Mouse (Mus musculus): ENCODE measurements at regions not wholly inside any gene's neighbourhood (a gene's known extent, or its start where the extent isn't known, plus 50 kb on each side); places are given as distances from the start of the nearest gene placed in this dataset.
"Not testable (repeated sequence)": the region's sequence is repeated elsewhere in the genome, so short reads cannot be mapped to it uniquely, and the experiment has no call there.

GRCm38 (mm10) chr17:52351293-52351692, 251.2 kb upstream of the Kcnh8 start:
- intact Hi-C loops (cut with DNase I): no loop called here
- DNase-seq: no peak

GRCm38 (mm10) chr17:52350696-52351095, 251.8 kb upstream of the Kcnh8 start:
- DNase-seq: no peak
- intact Hi-C loops (cut with DNase I): no loop called here

DNA sequence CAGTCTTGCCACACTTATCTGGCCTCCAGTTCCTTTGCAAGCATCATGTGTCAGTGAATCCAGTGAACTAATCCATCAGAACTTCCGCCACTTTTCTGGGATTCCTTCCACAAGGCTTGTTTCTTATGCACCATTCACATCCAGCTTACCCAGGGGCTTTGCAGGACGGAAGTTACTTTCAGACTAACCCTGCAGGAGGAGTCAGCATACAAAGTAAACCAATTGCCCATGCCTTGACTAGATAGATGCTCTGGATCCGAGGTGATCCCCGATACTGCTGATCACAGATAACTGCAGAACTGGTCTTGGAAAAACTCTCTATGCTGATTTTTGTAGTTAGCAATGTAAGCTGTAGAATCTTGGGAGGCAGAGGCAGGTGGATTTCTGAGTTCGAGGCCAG, 252.6 kb upstream of the Kcnh8 start:
- intact Hi-C loops (cut with DNase I): no loop called here

GRCm38 (mm10) chr17:52348481-52349083, 253.9 kb upstream of the Kcnh8 start:
- intact Hi-C loops (cut with DNase I): no loop called here
- no peak for DNase-seq

More for the DNA sequence above, 252.6 kb upstream of the Kcnh8 start:
- no peak for DNase-seq

DNA sequence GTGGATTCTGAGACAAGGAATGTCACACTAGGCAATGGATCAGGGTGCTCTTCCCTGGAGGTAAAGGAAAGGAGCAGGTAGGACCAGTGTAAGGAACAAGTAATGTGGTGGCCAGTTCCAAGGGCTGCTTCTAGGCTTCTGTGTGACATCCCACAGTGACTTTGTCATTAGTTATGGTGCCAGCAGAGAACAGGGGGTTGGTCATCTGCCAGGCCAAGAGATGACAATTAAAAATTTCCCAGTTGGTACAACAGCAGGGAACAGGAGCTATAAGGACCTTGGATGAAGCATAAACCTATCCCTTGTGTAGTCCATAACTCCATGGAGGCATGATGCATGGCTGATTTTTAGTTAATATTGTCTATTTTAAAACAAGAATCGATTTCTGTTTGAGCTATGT, 281.9 kb upstream of the Kcnh8 start:
- no peak for DNase-seq
- intact Hi-C loops (cut with DNase I): no loop called here

GRCm38 (mm10) chr17:52316976-52317375, 285.5 kb upstream of the Kcnh8 start:
- DNase-seq: no peak
- intact Hi-C loops (cut with DNase I): no loop called here

DNA sequence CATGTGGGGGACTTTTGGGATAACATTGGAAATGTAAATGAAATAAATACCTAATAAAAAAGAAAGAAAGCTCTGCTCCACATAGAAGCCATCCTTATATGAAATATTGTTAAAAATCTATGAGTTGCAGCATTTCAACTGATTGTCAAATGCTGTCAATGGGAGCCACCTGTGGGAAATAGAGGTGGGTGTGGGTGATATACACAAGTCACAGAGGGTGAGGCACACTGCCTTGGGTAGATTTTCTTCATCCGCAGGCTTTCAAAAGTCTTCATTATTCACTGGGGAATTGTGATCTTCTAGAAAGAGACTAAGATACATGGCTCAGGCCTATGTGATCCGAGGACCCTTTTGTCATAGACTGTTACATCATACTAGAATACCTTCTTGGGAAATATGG, 286.6 kb upstream of the Kcnh8 start:
- no peak for DNase-seq
- intact Hi-C loops (cut with DNase I): no loop called here

DNA sequence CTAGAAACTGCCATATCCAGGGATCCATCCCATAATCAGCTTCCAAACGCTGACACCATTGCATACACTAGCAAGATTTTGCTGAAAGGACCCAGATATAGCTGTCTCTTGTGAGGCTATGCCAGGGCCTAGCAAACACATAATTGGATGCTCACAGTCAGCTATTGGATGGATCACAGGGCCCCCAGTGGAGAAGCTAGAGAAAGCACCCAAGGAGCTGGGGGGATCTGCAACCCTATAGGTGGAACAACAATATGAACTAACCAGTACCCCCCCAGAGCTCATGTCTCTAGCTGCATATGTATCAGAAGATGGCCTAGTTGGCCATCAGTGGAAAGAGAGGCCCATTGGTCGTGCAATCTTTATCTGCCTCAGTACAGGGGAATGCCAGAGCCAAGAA, 287.1 kb upstream of the Kcnh8 start:
- intact Hi-C loops (cut with DNase I); DNase-seq: not testable (repeated sequence)

GRCm38 (mm10) chr17:52312043-52312442, 290.5 kb upstream of the Kcnh8 start:
- intact Hi-C loops (cut with DNase I): no loop called here
- DNase-seq: no peak

DNA sequence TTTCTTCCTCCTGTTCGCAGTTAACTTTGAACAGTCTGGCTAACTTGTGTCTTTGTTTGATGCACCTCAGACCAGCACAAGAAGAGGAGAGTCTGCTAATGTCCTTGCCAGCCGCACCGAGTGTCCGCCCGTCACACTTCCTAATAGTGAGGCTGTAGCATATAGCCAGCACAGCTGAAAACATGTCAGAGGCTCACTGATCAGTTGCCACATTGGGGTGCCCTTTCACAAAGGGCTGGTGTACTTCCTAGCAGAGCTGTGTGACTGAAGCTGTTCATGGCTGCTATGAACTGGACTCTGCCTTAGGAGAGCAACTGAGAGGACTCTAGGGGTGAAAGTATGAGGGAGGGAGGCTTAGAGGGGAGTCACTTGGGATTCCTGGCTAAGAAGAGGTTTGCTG, 293.7 kb upstream of the Kcnh8 start:
- intact Hi-C loops (cut with DNase I): no loop called here
- no peak for DNase-seq

GRCm38 (mm10) chr17:52304133-52304532, 298.4 kb upstream of the Kcnh8 start:
- intact Hi-C loops (cut with DNase I): no loop called here
- DNase-seq: no peak

- intact Hi-C loops (cut with DNase I): no loop called here
Observed at GRCm38 (mm10) chr17:52303320-52303719, 299.2 kb upstream of the Kcnh8 start.

DNA sequence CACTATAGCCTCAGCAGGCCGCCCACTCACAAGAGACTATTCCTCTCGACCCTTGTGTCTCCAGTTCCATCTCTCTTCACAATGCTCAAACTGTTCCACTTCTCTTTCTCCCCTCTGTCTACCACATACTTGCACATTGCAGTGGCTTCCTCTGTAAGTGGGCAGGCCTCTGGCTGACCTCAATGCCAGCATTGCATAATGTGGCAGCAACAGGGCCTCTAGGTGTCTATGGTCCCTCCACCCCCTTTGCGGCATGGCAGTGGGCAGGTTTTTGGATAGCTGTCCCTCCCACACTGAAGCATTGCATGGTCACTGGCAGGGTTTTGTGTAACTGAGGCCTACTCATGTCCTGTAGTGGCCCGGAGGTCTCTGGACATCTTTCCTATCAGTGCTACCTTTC, 302.7 kb upstream of the Kcnh8 start:
- intact Hi-C loops (cut with DNase I): no loop called here
- DNase-seq: no peak

More at GRCm38 (mm10) chr17:52303320-52303719, 299.2 kb upstream of the Kcnh8 start:
- DNase-seq: no peak

- no peak for DNase-seq
- intact Hi-C loops (cut with DNase I): no loop called here
Observed at GRCm38 (mm10) chr17:52285392-52285791, 317.1 kb upstream of the Kcnh8 start.

- intact Hi-C loops (cut with DNase I): no loop called here
- DNase-seq: no peak
Observed at GRCm38 (mm10) chr17:52282264-52282663, 320.2 kb upstream of the Kcnh8 start.

DNA sequence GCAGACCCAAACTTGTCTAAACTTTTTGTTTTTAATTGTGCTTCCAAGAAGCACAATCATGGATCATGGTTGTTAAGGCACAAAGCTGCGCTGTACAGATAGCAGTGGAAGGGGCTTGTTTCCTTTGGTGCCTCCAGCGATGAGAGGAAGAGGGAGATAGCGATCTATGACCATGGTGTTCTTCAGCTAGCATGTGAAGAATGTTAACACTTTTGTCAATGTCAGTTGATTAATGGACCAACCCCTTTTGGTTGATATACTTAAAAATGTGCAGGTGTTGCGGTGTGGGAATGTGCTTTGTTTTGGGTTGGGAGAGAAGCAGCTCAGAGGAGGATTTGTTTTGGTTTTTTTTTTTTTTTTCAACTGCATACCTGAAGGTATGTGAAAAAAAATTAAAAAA, 324.0 kb upstream of the Kcnh8 start:
- no peak for DNase-seq
- intact Hi-C loops (cut with DNase I): no loop called here

GRCm38 (mm10) chr17:52268792-52269191, 333.7 kb upstream of the Kcnh8 start:
- DNase-seq: no peak
- intact Hi-C loops (cut with DNase I): no loop called here

GRCm38 (mm10) chr17:52251284-52251683, 351.2 kb upstream of the Kcnh8 start:
- intact Hi-C loops (cut with DNase I): no loop called here
- DNase-seq: no peak

DNA sequence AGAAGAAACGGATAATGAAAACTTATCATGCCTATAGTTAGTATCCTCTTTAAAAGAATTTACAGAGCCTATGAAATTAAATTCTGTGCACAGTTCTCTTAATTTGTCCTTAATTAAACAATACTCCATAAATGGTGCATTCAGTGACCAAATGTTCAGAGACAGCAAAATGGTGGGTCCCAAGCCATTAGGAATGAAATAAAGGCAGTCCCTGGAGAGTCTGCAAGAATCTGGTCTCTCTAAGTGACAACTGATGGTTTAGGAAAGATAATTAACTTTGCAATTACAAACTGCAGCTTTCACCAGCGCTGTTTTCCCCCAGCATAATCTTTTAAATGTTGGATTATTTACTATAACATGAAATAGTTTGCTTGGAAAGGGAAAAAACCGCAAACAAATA, 376.9 kb upstream of the Kcnh8 start:
- DNase-seq: no peak
- intact Hi-C loops (cut with DNase I): no loop called here

DNA sequence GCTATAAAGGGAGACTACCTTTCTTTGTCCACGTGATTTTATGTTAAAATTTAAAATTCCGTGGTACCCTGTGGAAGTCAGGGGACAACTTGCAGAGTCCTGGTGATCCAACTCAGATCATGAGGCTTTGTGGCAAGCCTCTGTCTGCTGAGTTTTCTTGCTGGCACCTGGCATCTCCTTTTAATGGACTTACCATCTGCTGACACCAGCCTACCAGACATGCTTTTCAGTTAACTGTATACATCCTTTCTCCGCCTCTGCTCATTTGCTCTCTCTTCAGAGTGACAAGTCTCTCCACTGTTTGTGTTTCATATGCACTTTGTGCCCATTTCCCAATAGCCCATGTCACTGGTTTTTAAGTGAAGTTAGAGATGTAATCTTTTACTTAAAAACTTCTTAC, 382.1 kb upstream of the Kcnh8 start:
- intact Hi-C loops (cut with DNase I): no loop called here
- no peak for DNase-seq

GRCm38 (mm10) chr17:52217411-52217810, 384.3 kb upstream of the Satb1 start:
- intact Hi-C loops (cut with DNase I): no loop called here
- no peak for DNase-seq

- no peak for DNase-seq
- intact Hi-C loops (cut with DNase I): no loop called here
Observed at GRCm38 (mm10) chr17:52212944-52213343, 379.9 kb upstream of the Satb1 start.

GRCm38 (mm10) chr17:52210483-52210882, 377.4 kb upstream of the Satb1 start:
- intact Hi-C loops (cut with DNase I): no loop called here
- DNase-seq: no peak

Data from heart, postnatal 14 days (tissue).